Comparison of ENCODE assay signal across 11 mouse cellular contexts in the genomic region with DNA sequence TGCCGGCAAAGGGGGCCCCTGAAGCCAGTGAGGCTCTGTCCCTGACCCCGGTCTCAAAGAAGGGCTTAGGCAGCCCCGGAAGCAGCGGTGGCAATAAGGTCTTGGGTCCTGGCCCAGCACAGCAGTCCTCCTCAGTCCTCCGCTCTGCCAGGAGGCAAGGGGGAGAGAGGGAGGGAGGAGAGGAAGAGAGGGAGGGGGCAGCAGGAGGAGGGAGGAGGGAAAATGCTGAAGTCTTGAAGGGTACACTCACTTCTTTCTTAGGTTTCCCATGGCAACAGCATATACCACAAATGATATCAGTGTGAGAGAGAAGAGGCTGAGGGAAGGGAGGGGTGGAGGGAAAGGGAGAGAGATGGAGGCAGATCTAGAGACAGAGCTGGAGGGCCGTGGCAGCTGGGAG. TPM values are rescaled to one million over a fixed set of nuclear protein-coding genes. Genes with fewer than 3 reads are reported as not detected.
A peak's percentile ranks its signal among the peaks of the same experiment; 100 is the strongest.
DNase-seq lines count a peak whose midpoint lies in the region; ATAC-seq lines count a peak whose summit lies in the region.
"Had no signal": no experiment of that assay in that cellular context is flagged by ENCODE, and none has a peak within 500 bp of the region (broad histone marks: within the 10 kb centered on the region; RNA-seq: fewer than 3 reads in every experiment).

No protein-coding gene starts in this region.

- intact Hi-C loops in left cerebral cortex, postnatal 36 days (cut with DNase I) = loop anchor here (2.0 kb wide), 1 partner anchor 34 kb away; no protein-coding TSS in a partner anchor

- ATAC-seq in frontal cortex, adult (ENCODE audit: low TSS enrichment) = peak; percentile 42
- peak; percentile 67 for ATAC-seq in forebrain, embryonic 14.5 days

- 33% methylated on average over 6 of the region's 6 CpGs for WGBS in forebrain, embryonic 14.5 days

- peak overlapping the region; percentile 23 for H3K4me2 ChIP-seq in forebrain, embryonic 14.5 days (ENCODE audit: low read length)

- H3K27me3 ChIP-seq in forebrain, embryonic 14.5 days (replicated peaks; ENCODE audit: control insufficient read depth, insufficient read depth, low read length) = peaks cover 20% of the 10 kb centered on the region; the same call in 1 of the 2 replicates

- peak overlapping the region; percentile 56; the same call in 1 of the 2 replicates for H3K27ac ChIP-seq in forebrain, embryonic 14.5 days (ENCODE audit: low read depth, low read length)

- no peak overlapping the region for H3K4me3 ChIP-seq in forebrain, embryonic 14.5 days (ENCODE audit: low read depth, low read length)

- H3K9me3 ChIP-seq in forebrain, embryonic 14.5 days (replicated peaks; ENCODE audit: control insufficient read depth, low read length) = no peaks in the 10 kb centered on the region

- H3K9ac ChIP-seq in forebrain, embryonic 14.5 days (ENCODE audit: low read length) = peak overlapping the region; percentile 1; the same call in 1 of the 2 replicates

- H3K36me3 ChIP-seq in forebrain, embryonic 14.5 days (ENCODE audit: control insufficient read depth, insufficient read depth, low read length) = no peaks in the 10 kb centered on the region

- peaks cover 25% of the 10 kb centered on the region for H3K4me1 ChIP-seq in forebrain, embryonic 14.5 days (ENCODE audit: control insufficient read depth, insufficient read depth, low read length)

- no peak for DNase-seq in frontal cortex, postnatal 25 days (ENCODE audit: low spot score in 2 of 2)
- peak; percentile 86 for DNase-seq in forebrain, embryonic 14.5 days (ENCODE audit: low spot score)
- DNase-seq in left cerebral cortex, postnatal 36 days (ENCODE audit: low spot score in 2 of 2) = peak; percentile 53 to 56
- DNase-seq in retina, embryonic 14.5 days (ENCODE audit: low spot score) = peak; percentile 7
- DNase-seq in cerebellum, adult 11 months = no peak
- no peak for DNase-seq in testis, postnatal 14 days (ENCODE audit: low spot score)
- no peak for DNase-seq in urinary bladder, postnatal 36 days (ENCODE audit: low spot score in 2 of 2)
- DNase-seq: liver; lung, postnatal 14 days; thymus, postnatal 25 days had no signal

RNA-seq across cellular contexts. Expression of gene Elfn2, which starts 7.9 kb away (rescaled TPM):
- polyA plus RNA-seq in forebrain, embryonic 14.5 days (2014; fragmentation: Nextera tagmentation; extraction: Ambion mirVana) = 3.7 and 5.3 TPM in 2 replicates
- total RNA-seq in left cerebral cortex, postnatal 36 days (2021) = 100 to 1,000 TPM; 130 to 159 TPM

Comparison
In these comparisons a context has a peak if more than half of its experiments do, and no peak if none do; other contexts are left out.
1. DNase-seq: peak in forebrain, embryonic 14.5 days (single experiment), left cerebral cortex, postnatal 36 days (2 of 2) and retina, embryonic 14.5 days (single experiment); none in frontal cortex, postnatal 25 days (0 of 2), cerebellum, adult 11 months (single experiment), testis, postnatal 14 days (single experiment) and urinary bladder, postnatal 36 days (0 of 2).